Mouse (Mus musculus): ENCODE measurements around the gene Cxcl17.

- TF ChIP-seq ZNF384 (IDR thresholded peaks at IDR 0.05; ENCODE audit: low read depth, low read length) = no peak
- no peak for TF ChIP-seq HCFC1 (IDR thresholded peaks at IDR 0.05; ENCODE audit: borderline replicate concordance, insufficient read depth, low read length)
- TF ChIP-seq CHD2 (IDR thresholded peaks at IDR 0.05; ENCODE audit: low read depth, low read length) = no peak
- no peak for TF ChIP-seq MAFK (IDR thresholded peaks at IDR 0.05; ENCODE audit: insufficient read depth, low read depth, low read length)
Observed at GRCm38 (mm10) chr7:25383385-25383784, 29.3 kb downstream of the Cxcl17 start.

All from ES-E14 (cell line).